Mouse (Mus musculus) heart, postnatal 0 days (tissue): ENCODE measurements around the gene Frmd4b.

Experiments
- CTCF ChIP-seq: IDR thresholded peaks from 2 replicates; pipeline ENCODE4 v1.5.1; 2016; ENCODE audit warnings: antibody characterized with exemption, control low read depth, low read depth
- EP300 ChIP-seq: IDR thresholded peaks from 2 replicates; pipeline ENCODE4 v1.6.1; 2016; ENCODE audit warnings: antibody characterized with exemption, low read depth

GRCm38 (mm10) chr6:97300180-97300579 lies 317.2 kb downstream of the Frmd4b start:
- no peak for TF ChIP-seq CTCF
- no peak for TF ChIP-seq EP300
